Mouse (Mus musculus): ENCODE results near the gene Angptl4. TPM values are rescaled to one million over a fixed set of nuclear protein-coding genes. Genes with fewer than 3 reads are reported as not detected.

The Angptl4 gene
- polyA plus RNA-seq, 1 experiment from 2014 or later, result 25.1 TPM

DNA sequence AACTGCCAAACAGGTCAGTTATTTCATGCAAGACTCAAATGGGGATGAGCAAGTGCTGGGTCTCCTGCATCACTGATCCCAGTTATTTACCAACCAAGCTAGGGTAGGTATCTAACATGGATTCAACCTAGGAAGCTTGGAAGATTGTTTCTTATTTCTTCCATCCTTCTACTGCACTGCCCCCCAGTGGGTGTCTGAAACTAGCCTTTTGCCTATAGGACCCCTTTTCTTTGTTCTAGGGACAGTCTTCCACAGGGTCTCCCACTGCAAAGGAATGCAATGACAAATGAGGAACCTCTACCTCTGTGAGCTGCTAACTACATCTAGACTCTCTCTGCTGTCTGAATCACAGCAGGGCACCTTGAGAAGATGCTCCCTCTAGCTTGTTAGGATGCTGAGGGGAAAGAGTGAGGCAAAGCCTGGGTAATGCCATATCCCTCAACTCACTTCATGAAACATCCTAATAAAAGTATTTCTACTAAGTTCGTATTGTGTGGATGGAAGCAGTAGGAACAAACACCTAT lies 40.9 kb upstream of the Angptl4 start:
- Histone ChIP-seq H3K4me2 (replicated peaks; ENCODE audit: low read depth, low read length) (peak overlapping the region; percentile 92; the same call in 1 of the 2 replicates), H3K27me3 (ENCODE audit: control insufficient read depth, insufficient read depth, low read length) (no peaks in the 10 kb centered on the region), H3K4me3 (ENCODE audit: low read depth, low read length) (no peak overlapping the region), H3K36me3 (ENCODE audit: control insufficient read depth, insufficient read depth, low read length) (peaks cover 35% of the 10 kb centered on the region), H3K9me3 (ENCODE audit: control insufficient read depth, low read depth, low read length) (no peaks in the 10 kb centered on the region), H3K4me1 (ENCODE audit: control insufficient read depth, insufficient read depth, low read length) (peaks cover 17% of the 10 kb centered on the region), H3K27ac (ENCODE audit: low read length) (no peak overlapping the region), H3K9ac (replicated peaks; ENCODE audit: low read depth, low read length) (no peak overlapping the region)
- WGBS, result 82% methylated on average over 1 of the region's 1 CpGs
- ATAC-seq (ENCODE audit: insufficient number of reproducible peaks, insufficient read depth, low FRiP score, low read depth), result no peak

GRCm38 (mm10) chr17:33817969-33818643 lies 36.5 kb upstream of the Angptl4 start:
- H3K36me3 ChIP-seq (ENCODE audit: control insufficient read depth, insufficient read depth, low read length), result peaks cover 35% of the 10 kb centered on the region
- peak overlapping the region; percentile 71; the same call in 1 of the 2 replicates for H3K9ac ChIP-seq (replicated peaks; ENCODE audit: low read depth, low read length)
- no peaks in the 10 kb centered on the region for H3K9me3 ChIP-seq (ENCODE audit: control insufficient read depth, low read depth, low read length)
- peak; percentile 15 for ATAC-seq (ENCODE audit: insufficient number of reproducible peaks, insufficient read depth, low FRiP score, low read depth)
- peak overlapping the region; percentile 92 for H3K4me2 ChIP-seq (replicated peaks; ENCODE audit: low read depth, low read length)
- peak overlapping the region; percentile 48 for H3K4me3 ChIP-seq (ENCODE audit: low read depth, low read length)
- H3K27ac ChIP-seq (ENCODE audit: low read length), result peak overlapping the region; percentile 70; the same call in 1 of the 2 replicates
- WGBS, result 15% methylated on average over 33 of the region's 33 CpGs
- H3K4me1 ChIP-seq (ENCODE audit: control insufficient read depth, insufficient read depth, low read length), result peaks cover 14% of the 10 kb centered on the region
- no peaks in the 10 kb centered on the region for H3K27me3 ChIP-seq (ENCODE audit: control insufficient read depth, insufficient read depth, low read length)

GRCm38 (mm10) chr17:33817184-33817968 lies 35.7 kb upstream of the Angptl4 start:
- ATAC-seq (ENCODE audit: insufficient number of reproducible peaks, insufficient read depth, low FRiP score, low read depth), result peak; percentile 97
- peak overlapping the region; percentile 85 for H3K27ac ChIP-seq (ENCODE audit: low read length)
- under 1% methylated on average over 89 of the region's 89 CpGs for WGBS

DNA sequence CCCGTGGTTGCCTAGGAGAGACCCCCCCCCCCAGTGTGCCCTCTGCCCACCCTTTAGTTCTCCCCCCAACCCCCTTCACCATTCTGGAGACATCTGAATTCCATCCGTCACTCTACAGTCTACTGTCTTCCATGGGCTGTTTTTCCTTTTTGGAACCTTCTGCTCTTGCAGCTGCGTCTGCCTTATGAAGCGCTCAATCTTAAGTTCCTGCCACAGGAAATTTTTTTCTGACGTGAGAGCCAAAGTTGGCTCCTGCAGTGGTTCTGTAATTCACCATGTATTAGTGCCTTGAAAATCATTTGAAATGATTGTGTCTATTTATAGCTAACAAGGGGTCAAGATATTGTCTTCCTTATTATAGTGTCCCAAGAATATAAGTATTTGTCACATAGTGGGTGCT lies 35.0 kb upstream of the Angptl4 start:
- Histone ChIP-seq H3K4me3 (ENCODE audit: low read depth, low read length) (peak overlapping the region; percentile 48; the same call in 1 of the 2 replicates), H3K36me3 (ENCODE audit: control insufficient read depth, insufficient read depth, low read length) (peaks cover 22% of the 10 kb centered on the region; the same call in 1 of the 2 replicates), H3K4me1 (ENCODE audit: control insufficient read depth, insufficient read depth, low read length) (peaks cover 10% of the 10 kb centered on the region; the same call in 1 of the 2 replicates), H3K27me3 (ENCODE audit: control insufficient read depth, insufficient read depth, low read length) (no peaks in the 10 kb centered on the region), H3K4me2 (replicated peaks; ENCODE audit: low read depth, low read length) (peak overlapping the region; percentile 92), H3K9ac (replicated peaks; ENCODE audit: low read depth, low read length) (peak overlapping the region; percentile 71; the same call in 1 of the 2 replicates), H3K9me3 (ENCODE audit: control insufficient read depth, low read depth, low read length) (no peaks in the 10 kb centered on the region), H3K27ac (ENCODE audit: low read length) (no peak overlapping the region)
- no peak for ATAC-seq (ENCODE audit: insufficient number of reproducible peaks, insufficient read depth, low FRiP score, low read depth)
- WGBS, result 59% methylated on average over 5 of the region's 5 CpGs

More at GRCm38 (mm10) chr17:33817184-33817968, 35.7 kb upstream of the Angptl4 start:
- Histone ChIP-seq H3K4me2 (replicated peaks; ENCODE audit: low read depth, low read length) (peak overlapping the region; percentile 92), H3K4me3 (ENCODE audit: low read depth, low read length) (peak overlapping the region; percentile 48), H3K36me3 (ENCODE audit: control insufficient read depth, insufficient read depth, low read length) (peaks cover 30% of the 10 kb centered on the region), H3K27me3 (ENCODE audit: control insufficient read depth, insufficient read depth, low read length) (no peaks in the 10 kb centered on the region), H3K9ac (replicated peaks; ENCODE audit: low read depth, low read length) (peak overlapping the region; percentile 71), H3K9me3 (ENCODE audit: control insufficient read depth, low read depth, low read length) (no peaks in the 10 kb centered on the region), H3K4me1 (ENCODE audit: control insufficient read depth, insufficient read depth, low read length) (peaks cover 10% of the 10 kb centered on the region)

GRCm38 (mm10) chr17:33815399-33815798 lies 33.8 kb upstream of the Angptl4 start:
- WGBS, result 89% methylated on average over 6 of the region's 6 CpGs
- no peak for ATAC-seq (ENCODE audit: insufficient number of reproducible peaks, insufficient read depth, low FRiP score, low read depth)
- Histone ChIP-seq H3K36me3 (ENCODE audit: control insufficient read depth, insufficient read depth, low read length) (peaks cover 10% of the 10 kb centered on the region; the same call in 1 of the 2 replicates), H3K9me3 (ENCODE audit: control insufficient read depth, low read depth, low read length) (no peaks in the 10 kb centered on the region), H3K9ac (replicated peaks; ENCODE audit: low read depth, low read length) (no peak overlapping the region), H3K27me3 (ENCODE audit: control insufficient read depth, insufficient read depth, low read length) (no peaks in the 10 kb centered on the region), H3K4me2 (replicated peaks; ENCODE audit: low read depth, low read length) (no peak overlapping the region), H3K27ac (ENCODE audit: low read length) (no peak overlapping the region), H3K4me3 (ENCODE audit: low read depth, low read length) (no peak overlapping the region), H3K4me1 (ENCODE audit: control insufficient read depth, insufficient read depth, low read length) (peaks cover 10% of the 10 kb centered on the region; the same call in 1 of the 2 replicates)

DNA sequence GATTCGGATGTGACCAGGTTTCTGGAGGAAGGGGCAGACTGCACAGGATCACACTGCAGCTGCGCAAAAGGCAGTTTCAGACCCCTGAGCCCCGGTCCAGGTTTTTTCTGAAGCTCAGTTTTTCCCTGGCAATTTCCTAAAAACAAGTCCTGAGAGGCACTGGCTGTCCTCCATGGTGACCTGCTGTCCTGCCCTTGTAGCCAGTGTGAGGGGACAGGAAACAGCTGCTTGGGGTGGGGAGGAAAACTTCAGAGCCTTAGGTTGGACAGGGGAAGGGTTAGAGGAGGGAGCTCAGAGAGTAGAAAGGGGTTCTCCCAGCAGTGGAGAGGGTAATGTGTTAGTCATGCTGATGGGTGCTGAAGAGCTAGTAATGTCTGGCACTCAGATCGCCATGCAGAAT lies 31.4 kb upstream of the Angptl4 start:
- no peak for ATAC-seq (ENCODE audit: insufficient number of reproducible peaks, insufficient read depth, low FRiP score, low read depth)
- Histone ChIP-seq H3K9me3 (ENCODE audit: control insufficient read depth, low read depth, low read length) (no peaks in the 10 kb centered on the region), H3K36me3 (ENCODE audit: control insufficient read depth, insufficient read depth, low read length) (no peaks in the 10 kb centered on the region), H3K4me3 (ENCODE audit: low read depth, low read length) (no peak overlapping the region), H3K9ac (replicated peaks; ENCODE audit: low read depth, low read length) (no peak overlapping the region), H3K4me2 (replicated peaks; ENCODE audit: low read depth, low read length) (no peak overlapping the region), H3K4me1 (ENCODE audit: control insufficient read depth, insufficient read depth, low read length) (peaks cover 6% of the 10 kb centered on the region; the same call in 1 of the 2 replicates), H3K27ac (ENCODE audit: low read length) (no peak overlapping the region), H3K27me3 (ENCODE audit: control insufficient read depth, insufficient read depth, low read length) (no peaks in the 10 kb centered on the region)
- WGBS, result 49% methylated on average over 4 of the region's 4 CpGs

- Histone ChIP-seq H3K27me3 (ENCODE audit: control insufficient read depth, insufficient read depth, low read length) (no peaks in the 10 kb centered on the region), H3K36me3 (ENCODE audit: control insufficient read depth, insufficient read depth, low read length) (no peaks in the 10 kb centered on the region), H3K4me1 (ENCODE audit: control insufficient read depth, insufficient read depth, low read length) (peaks cover 4% of the 10 kb centered on the region; the same call in 1 of the 2 replicates), H3K27ac (ENCODE audit: low read length) (no peak overlapping the region), H3K9me3 (ENCODE audit: control insufficient read depth, low read depth, low read length) (no peaks in the 10 kb centered on the region), H3K9ac (replicated peaks; ENCODE audit: low read depth, low read length) (no peak overlapping the region), H3K4me3 (ENCODE audit: low read depth, low read length) (no peak overlapping the region), H3K4me2 (replicated peaks; ENCODE audit: low read depth, low read length) (no peak overlapping the region)
- ATAC-seq (ENCODE audit: insufficient number of reproducible peaks, insufficient read depth, low FRiP score, low read depth), result no peak
- WGBS, result 41% methylated on average over 3 of the region's 3 CpGs
Observed at GRCm38 (mm10) chr17:33812475-33812874, 30.8 kb upstream of the Angptl4 start.

- no peaks in the 10 kb centered on the region for H3K9me3 ChIP-seq (ENCODE audit: control insufficient read depth, low read depth, low read length)
- peak overlapping the region; percentile 48 for H3K4me3 ChIP-seq (ENCODE audit: low read depth, low read length)
- peak overlapping the region; percentile 87 for H3K4me2 ChIP-seq (replicated peaks; ENCODE audit: low read depth, low read length)
- H3K36me3 ChIP-seq (ENCODE audit: control insufficient read depth, insufficient read depth, low read length), result no peaks in the 10 kb centered on the region
- no peaks in the 10 kb centered on the region for H3K27me3 ChIP-seq (ENCODE audit: control insufficient read depth, insufficient read depth, low read length)
- WGBS, result 14% methylated on average over 7 of the region's 7 CpGs
- no peak overlapping the region; the same call in 1 of the 2 replicates for H3K9ac ChIP-seq (replicated peaks; ENCODE audit: low read depth, low read length)
- H3K4me1 ChIP-seq (ENCODE audit: control insufficient read depth, insufficient read depth, low read length), result no peaks in the 10 kb centered on the region
- ATAC-seq (ENCODE audit: insufficient number of reproducible peaks, insufficient read depth, low FRiP score, low read depth), result no peak
- H3K27ac ChIP-seq (ENCODE audit: low read length), result no peak overlapping the region; the same call in 1 of the 2 replicates
Observed at GRCm38 (mm10) chr17:33811142-33811516, 29.5 kb upstream of the Angptl4 start.
